29 mouse cellular contexts compared by ENCODE assay signal in the genomic region with DNA sequence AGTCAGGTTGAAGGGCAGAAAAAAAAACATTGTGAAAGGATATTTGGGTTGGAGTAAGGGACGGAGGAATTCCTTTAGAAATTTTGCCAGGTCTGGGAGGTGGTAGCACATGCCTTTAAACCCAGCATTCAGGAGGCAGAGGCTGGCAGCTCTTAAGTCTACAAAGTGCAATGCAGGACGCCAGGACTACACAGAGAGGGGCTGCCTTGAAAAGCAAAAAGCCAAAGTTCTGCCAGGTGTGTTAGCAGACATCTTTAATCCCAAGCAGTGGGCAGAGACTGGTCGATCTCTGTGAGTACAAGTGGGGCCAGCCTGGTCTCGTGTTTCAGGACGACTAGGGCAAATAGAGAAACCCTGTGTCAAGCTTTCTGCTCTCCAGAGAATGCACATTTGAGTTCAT. TPM values are rescaled to one million over a fixed set of nuclear protein-coding genes. Genes with fewer than 3 reads are reported as not detected.
DNase-seq lines count a peak whose midpoint lies in the region; ATAC-seq and TF ChIP-seq lines count a peak whose summit lies in the region.
"Had no signal": no experiment of that assay in that cellular context is flagged by ENCODE, and none has a peak within 500 bp of the region (broad histone marks: within the 10 kb centered on the region; RNA-seq: fewer than 3 reads in every experiment).

No protein-coding gene starts in this region.

- H3K4me3 ChIP-seq in cerebellum, adult 2 months (replicated peaks; ENCODE audit: insufficient read depth, low read depth, low read length): no peak overlapping the region
- H3K4me3 ChIP-seq in heart, embryonic 11.5 days (ENCODE audit: low read depth, low read length): no peak overlapping the region
- 0 out of 2 replicates have a peak overlapping the region, but pooled peaks have one; percentile 1 for H3K4me3 ChIP-seq in midbrain, embryonic 10.5 days
- H3K4me3 ChIP-seq in midbrain, postnatal 0 days (ENCODE audit: low read depth, low read length): no peak overlapping the region
- H3K4me3 ChIP-seq: forebrain, embryonic 10.5 days; forebrain, embryonic 13.5 days; heart, embryonic 12.5 days; heart, embryonic 15.5 days; hindbrain, embryonic 10.5 days; hindbrain, embryonic 13.5 days; intestine, embryonic 15.5 days had no signal

- no peak overlapping the region for H3K4me2 ChIP-seq in heart, embryonic 11.5 days
- no peak overlapping the region for H3K4me2 ChIP-seq in midbrain, postnatal 0 days (ENCODE audit: low read depth, low read length, poor library complexity, severe bottlenecking)
- H3K4me2 ChIP-seq: forebrain, embryonic 13.5 days; heart, embryonic 12.5 days; heart, embryonic 15.5 days; hindbrain, embryonic 13.5 days; intestine, embryonic 15.5 days had no signal

- no peak for TF ChIP-seq POLR2A in cerebellum, adult 2 months (IDR thresholded peaks at IDR 0.05; ENCODE audit: borderline replicate concordance, insufficient read depth, low read length)

- WGBS in cerebellum, adult 2 months: 72% methylated on average over 5 of the region's 5 CpGs
- 86% methylated on average over 5 of the region's 5 CpGs for WGBS in heart, embryonic 11.5 days (ENCODE audit: insufficient replicate concordance)
- 86% methylated on average over 5 of the region's 5 CpGs for WGBS in midbrain, embryonic 10.5 days
- 77% methylated on average over 5 of the region's 5 CpGs for WGBS in midbrain, postnatal 0 days

- H3K4me1 ChIP-seq in cerebellum, adult 2 months (ENCODE audit: control insufficient read depth, insufficient read depth, low read length): peaks cover 22% of the 10 kb centered on the region
- H3K4me1 ChIP-seq in heart, embryonic 11.5 days (ENCODE audit: control insufficient read depth, insufficient read depth, low read length): no peaks in the 10 kb centered on the region
- no peaks in the 10 kb centered on the region for H3K4me1 ChIP-seq in midbrain, embryonic 10.5 days
- no peaks in the 10 kb centered on the region for H3K4me1 ChIP-seq in midbrain, postnatal 0 days (ENCODE audit: insufficient read depth, low read length)
- H3K4me1 ChIP-seq: heart, embryonic 12.5 days; hindbrain, embryonic 10.5 days had no signal

- no peak overlapping the region for H3K9ac ChIP-seq in heart, embryonic 11.5 days (ENCODE audit: low read depth, low read length)
- no peak overlapping the region for H3K9ac ChIP-seq in midbrain, postnatal 0 days (replicated peaks; ENCODE audit: low read length, poor library complexity, severe bottlenecking)
- H3K9ac ChIP-seq: forebrain, embryonic 13.5 days; heart, embryonic 12.5 days; heart, embryonic 15.5 days; hindbrain, embryonic 13.5 days; intestine, embryonic 15.5 days had no signal

- peaks cover 57% of the 10 kb centered on the region for H3K36me3 ChIP-seq in heart, embryonic 11.5 days (ENCODE audit: control insufficient read depth, insufficient read depth, low read length)
- H3K36me3 ChIP-seq in midbrain, embryonic 10.5 days: peaks cover 75% of the 10 kb centered on the region
- H3K36me3 ChIP-seq in midbrain, postnatal 0 days (ENCODE audit: insufficient read depth, low read length): peaks cover 66% of the 10 kb centered on the region

- no peak overlapping the region for H3K27ac ChIP-seq in cerebellum, adult 2 months (ENCODE audit: insufficient read depth, low read length)
- no peak overlapping the region for H3K27ac ChIP-seq in heart, embryonic 11.5 days (ENCODE audit: low read depth, low read length)
- no peak overlapping the region for H3K27ac ChIP-seq in midbrain, embryonic 10.5 days (replicated peaks)
- H3K27ac ChIP-seq in midbrain, postnatal 0 days (ENCODE audit: low read depth, low read length): no peak overlapping the region
- H3K27ac ChIP-seq: forebrain, embryonic 10.5 days; forebrain, embryonic 13.5 days; heart, embryonic 15.5 days; hindbrain, embryonic 10.5 days; hindbrain, embryonic 13.5 days; intestine, embryonic 15.5 days had no signal

- no peaks in the 10 kb centered on the region for H3K9me3 ChIP-seq in heart, embryonic 11.5 days (replicated peaks; ENCODE audit: control insufficient read depth, low read length)
- no peaks in the 10 kb centered on the region for H3K9me3 ChIP-seq in midbrain, embryonic 10.5 days (replicated peaks)
- H3K9me3 ChIP-seq in midbrain, postnatal 0 days (ENCODE audit: low read length): no peaks in the 10 kb centered on the region
- H3K9me3 ChIP-seq: forebrain, embryonic 10.5 days; forebrain, embryonic 13.5 days; G1E; heart, embryonic 12.5 days; heart, embryonic 15.5 days; hindbrain, embryonic 10.5 days; hindbrain, embryonic 13.5 days; intestine, embryonic 15.5 days had no signal

- H3K27me3 ChIP-seq in cerebellum, adult 2 months (ENCODE audit: control insufficient read depth, insufficient read depth, low read length): no peaks in the 10 kb centered on the region
- no peaks in the 10 kb centered on the region for H3K27me3 ChIP-seq in heart, embryonic 11.5 days (ENCODE audit: control insufficient read depth, insufficient read depth, low read length)
- peaks cover 2% of the 10 kb centered on the region; the same call in 1 of the 2 replicates for H3K27me3 ChIP-seq in midbrain, embryonic 10.5 days (ENCODE audit: low read depth, poor library complexity, severe bottlenecking)
- no peaks in the 10 kb centered on the region for H3K27me3 ChIP-seq in midbrain, postnatal 0 days (ENCODE audit: insufficient read depth, low read length)
- H3K27me3 ChIP-seq: forebrain, embryonic 13.5 days; heart, embryonic 12.5 days; heart, embryonic 15.5 days; intestine, embryonic 15.5 days; Patski had no signal

- ATAC-seq in heart, embryonic 11.5 days (replicated peaks; ENCODE audit: insufficient number of reproducible peaks, low FRiP score, low TSS enrichment): no peak
- no peak for ATAC-seq in midbrain, postnatal 0 days (ENCODE audit: low FRiP score)
- ATAC-seq: forebrain, embryonic 13.5 days; forebrain, embryonic 16.5 days; hindbrain, embryonic 16.5 days; intestine, embryonic 15.5 days; Patski had no signal

- DNase-seq in cerebellum, adult 8-10 months: peak; percentile 5
- DNase-seq in cerebellum, adult 2 months: no peak
- peak; percentile 88 for DNase-seq in heart, adult 11 months
- no peak for DNase-seq in midbrain, embryonic 10.5 days (ENCODE audit: low spot score)
- DNase-seq in midbrain, postnatal 0 days (ENCODE audit: low spot score): no peak
- DNase-seq in urinary bladder, postnatal 10 days (ENCODE audit: low spot score): no peak
- DNase-seq: adrenal gland, adult 8-10 months; adrenal gland, postnatal 25 days; B cell, adult 2 months; cerebellum, postnatal 36 days; gastrocnemius, postnatal 10 days; gastrocnemius, postnatal 36 days; heart, postnatal 10 days; heart, postnatal 36 days had no signal

- TF ChIP-seq CTCF in cerebellum, adult 2 months (IDR thresholded peaks at IDR 0.05; ENCODE audit: borderline replicate concordance, insufficient read depth, low read depth, low read length): no peak
- TF ChIP-seq CTCF in midbrain, postnatal 0 days (IDR thresholded peaks at IDR 0.05): no peak

RNA-seq across cellular contexts. Expression of gene Ddx39b, which starts 10.4 kb away (rescaled TPM):
- 438 and 458 TPM in 2 replicates for polyA plus RNA-seq in cerebellum, adult 2 months (2012; rRNA removed)
- polyA plus RNA-seq in heart, embryonic 11.5 days (2014; fragmentation: Nextera tagmentation; extraction: Ambion mirVana): 317 and 318 TPM in 2 replicates
- 682 and 724 TPM in 2 replicates for polyA plus RNA-seq in midbrain, embryonic 10.5 days (2016; fragmentation: Nextera tagmentation; extraction: Ambion mirVana)
- 261 and 288 TPM in 2 replicates for total RNA-seq in midbrain, postnatal 0 days (2014; rRNA removed)
- polyA plus RNA-seq in midbrain, postnatal 0 days (2015; fragmentation: Nextera tagmentation; extraction: Ambion mirVana): 320 and 329 TPM in 2 replicates

RNA-seq across cellular contexts. Expression of gene H2-D1, which starts 10.5 kb away (rescaled TPM):
- 174 and 183 TPM in 2 replicates for polyA plus RNA-seq in cerebellum, adult 2 months (2012; rRNA removed)
- polyA plus RNA-seq in heart, embryonic 11.5 days (2014; fragmentation: Nextera tagmentation; extraction: Ambion mirVana): 21.0 and 29.1 TPM in 2 replicates
- polyA plus RNA-seq in midbrain, embryonic 10.5 days (2016; fragmentation: Nextera tagmentation; extraction: Ambion mirVana): 55.3 and 61.1 TPM in 2 replicates
- 75.4 and 78.0 TPM in 2 replicates for total RNA-seq in midbrain, postnatal 0 days (2014; rRNA removed)
- 130 and 148 TPM in 2 replicates for polyA plus RNA-seq in midbrain, postnatal 0 days (2015; fragmentation: Nextera tagmentation; extraction: Ambion mirVana)

RNA-seq across cellular contexts. Expression of gene Nfkbil1, which starts 16.4 kb away (rescaled TPM):
- 12.7 and 13.2 TPM in 2 replicates for polyA plus RNA-seq in cerebellum, adult 2 months (2012; rRNA removed)
- polyA plus RNA-seq in heart, embryonic 11.5 days (2014; fragmentation: Nextera tagmentation; extraction: Ambion mirVana): 2.3 and 4.9 TPM in 2 replicates
- polyA plus RNA-seq in midbrain, embryonic 10.5 days (2016; fragmentation: Nextera tagmentation; extraction: Ambion mirVana): 9.9 and 11.7 TPM in 2 replicates
- total RNA-seq in midbrain, postnatal 0 days (2014; rRNA removed): 17.0 and 18.5 TPM in 2 replicates
- polyA plus RNA-seq in midbrain, postnatal 0 days (2015; fragmentation: Nextera tagmentation; extraction: Ambion mirVana): 11.2 and 12.3 TPM in 2 replicates

RNA-seq across cellular contexts. Expression of gene Atp6v1g2, which starts 18.5 kb away (rescaled TPM):
- 628 TPM in 2 replicates for polyA plus RNA-seq in cerebellum, adult 2 months (2012; rRNA removed)
- polyA plus RNA-seq in heart, embryonic 11.5 days (2014; fragmentation: Nextera tagmentation; extraction: Ambion mirVana): 9.3 and 10.1 TPM in 2 replicates
- 9.7 and 11.8 TPM in 2 replicates for polyA plus RNA-seq in midbrain, embryonic 10.5 days (2016; fragmentation: Nextera tagmentation; extraction: Ambion mirVana)
- total RNA-seq in midbrain, postnatal 0 days (2014; rRNA removed): 109 and 117 TPM in 2 replicates
- polyA plus RNA-seq in midbrain, postnatal 0 days (2015; fragmentation: Nextera tagmentation; extraction: Ambion mirVana): 210 and 232 TPM in 2 replicates

RNA-seq across cellular contexts. Expression of gene Gm16181, which starts 31.3 kb away (rescaled TPM):
- not detected in 2 replicates for polyA plus RNA-seq in cerebellum, adult 2 months (2012; rRNA removed)
- polyA plus RNA-seq in heart, embryonic 11.5 days (2014; fragmentation: Nextera tagmentation; extraction: Ambion mirVana): 0.44 TPM in 1 of 2 replicates, not detected in the other
- 0.25 and 0.37 TPM in 2 replicates for polyA plus RNA-seq in midbrain, embryonic 10.5 days (2016; fragmentation: Nextera tagmentation; extraction: Ambion mirVana)
- not detected in 2 replicates for total RNA-seq in midbrain, postnatal 0 days (2014; rRNA removed)
- 0.33 TPM in 1 of 2 replicates, not detected in the other for polyA plus RNA-seq in midbrain, postnatal 0 days (2015; fragmentation: Nextera tagmentation; extraction: Ambion mirVana)
- total RNA-seq: adrenal gland, adult 8-10 months; adrenal gland, postnatal 25 days; CH12.LX; gastrocnemius, adult 18-20 months; gastrocnemius, postnatal 10 days; gastrocnemius, postnatal 36 days; heart, postnatal 36 days had no signal
- polyA plus RNA-seq: embryonic facial prominence, embryonic 11.5 days; forebrain, embryonic 10.5 days; G1E; heart, embryonic 12.5 days had no signal

Comparison
In these comparisons a context has a peak if more than half of its experiments do, and no peak if none do; other contexts are left out.
1. DNase-seq: peak in cerebellum, adult 8-10 months (single experiment) and heart, adult 11 months (single experiment); none in cerebellum, adult 2 months (0 of 2), midbrain, embryonic 10.5 days (single experiment), midbrain, postnatal 0 days (single experiment) and urinary bladder, postnatal 10 days (single experiment).